Comparison of ENCODE assay signal across 19 mouse cellular contexts in genomic region chr2:49746947-49747346, GRCm38 (mm10). TPM values are rescaled to one million over a fixed set of nuclear protein-coding genes. Genes with fewer than 3 reads are reported as not detected.
DNase-seq lines count a peak whose midpoint lies in the region; ATAC-seq and TF ChIP-seq lines count a peak whose summit lies in the region.
"Had no signal": no experiment of that assay in that cellular context is flagged by ENCODE, and none has a peak within 500 bp of the region (broad histone marks: within the 10 kb centered on the region; RNA-seq: fewer than 3 reads in every experiment).

No protein-coding gene starts in this region.

- no peak overlapping the region for H3K4me3 ChIP-seq in hindbrain, embryonic 15.5 days
- no peak overlapping the region for H3K4me3 ChIP-seq in hindbrain, postnatal 0 days (ENCODE audit: low read length)
- no peak overlapping the region for H3K4me3 ChIP-seq in neural tube, embryonic 15.5 days (replicated peaks)
- H3K4me3 ChIP-seq: forebrain, embryonic 13.5 days; gastrocnemius, adult 2 months; limb, embryonic 13.5 days; midbrain, embryonic 15.5 days had no signal

- H3K4me2 ChIP-seq in hindbrain, embryonic 15.5 days: no peak overlapping the region
- H3K4me2 ChIP-seq in hindbrain, postnatal 0 days (ENCODE audit: low read depth, low read length): no peak overlapping the region
- no peak overlapping the region for H3K4me2 ChIP-seq in neural tube, embryonic 15.5 days
- H3K4me2 ChIP-seq: forebrain, embryonic 13.5 days; limb, embryonic 13.5 days; midbrain, embryonic 15.5 days had no signal

- peak overlapping the region; percentile 36; the same call in 1 of the 2 replicates for H3K27ac ChIP-seq in hindbrain, embryonic 15.5 days (replicated peaks)
- no peak overlapping the region for H3K27ac ChIP-seq in hindbrain, postnatal 0 days
- H3K27ac ChIP-seq in neural tube, embryonic 15.5 days (replicated peaks): no peak overlapping the region
- H3K27ac ChIP-seq: forebrain, embryonic 13.5 days; gastrocnemius, adult 2 months; limb, embryonic 13.5 days; liver, embryonic 14.5 days had no signal

- ATAC-seq in hindbrain, embryonic 15.5 days (ENCODE audit: low FRiP score, low read depth): no peak
- no peak for ATAC-seq in hindbrain, postnatal 0 days
- ATAC-seq in neural tube, embryonic 15.5 days (ENCODE audit: low FRiP score): no peak
- ATAC-seq: forebrain, embryonic 13.5 days; lung, postnatal 0 days; midbrain, embryonic 15.5 days had no signal

- H3K9ac ChIP-seq in hindbrain, embryonic 15.5 days: no peak overlapping the region
- H3K9ac ChIP-seq in hindbrain, postnatal 0 days (replicated peaks; ENCODE audit: low read length): no peak overlapping the region
- H3K9ac ChIP-seq in neural tube, embryonic 15.5 days (replicated peaks): no peak overlapping the region
- H3K9ac ChIP-seq: forebrain, embryonic 13.5 days; limb, embryonic 13.5 days; liver, embryonic 14.5 days; midbrain, embryonic 15.5 days had no signal

- no peaks in the 10 kb centered on the region for H3K27me3 ChIP-seq in hindbrain, embryonic 15.5 days
- H3K27me3 ChIP-seq in hindbrain, postnatal 0 days (ENCODE audit: insufficient read depth, low read length): no peaks in the 10 kb centered on the region
- no peaks in the 10 kb centered on the region for H3K27me3 ChIP-seq in neural tube, embryonic 15.5 days (replicated peaks)
- H3K27me3 ChIP-seq: CH12.LX; forebrain, embryonic 13.5 days; limb, embryonic 13.5 days; midbrain, embryonic 15.5 days had no signal

- H3K9me3 ChIP-seq in hindbrain, embryonic 15.5 days: no peaks in the 10 kb centered on the region
- no peaks in the 10 kb centered on the region for H3K9me3 ChIP-seq in hindbrain, postnatal 0 days (ENCODE audit: low read length)
- no peaks in the 10 kb centered on the region for H3K9me3 ChIP-seq in neural tube, embryonic 15.5 days (replicated peaks)
- H3K9me3 ChIP-seq: forebrain, embryonic 13.5 days; limb, embryonic 13.5 days; midbrain, embryonic 15.5 days had no signal

- peaks cover 47% of the 10 kb centered on the region for H3K4me1 ChIP-seq in hindbrain, embryonic 15.5 days (replicated peaks)
- H3K4me1 ChIP-seq in hindbrain, postnatal 0 days (ENCODE audit: insufficient read depth, low read length): no peaks in the 10 kb centered on the region
- peaks cover 34% of the 10 kb centered on the region for H3K4me1 ChIP-seq in neural tube, embryonic 15.5 days

- peak; percentile 40 for DNase-seq in cerebellum, adult 9-11 months
- DNase-seq in cerebellum, adult 11 months: no peak
- DNase-seq in hindbrain, postnatal 0 days (ENCODE audit: low spot score): no peak
- DNase-seq in ovary, adult 18-20 months (ENCODE audit: low spot score): peak; percentile 87
- no peak for DNase-seq in ovary, postnatal 10 days (ENCODE audit: low spot score)
- peak; percentile 68 for DNase-seq in testis, postnatal 10 days (ENCODE audit: low spot score)
- DNase-seq: cerebellum, postnatal 14 days; gastrocnemius, adult 2 months; heart, adult 11 months; kidney, adult 2 months; right cerebral cortex, postnatal 25 days had no signal

- TF ChIP-seq CTCF in hindbrain, postnatal 0 days (IDR thresholded peaks at IDR 0.05; ENCODE audit: low read depth): no peak

- 90% methylated on average over 7 of the region's 7 CpGs for WGBS in hindbrain, embryonic 15.5 days
- 80% methylated on average over 7 of the region's 7 CpGs for WGBS in hindbrain, postnatal 0 days
- 82% methylated on average over 7 of the region's 7 CpGs for WGBS in neural tube, embryonic 15.5 days

- H3K36me3 ChIP-seq in hindbrain, embryonic 15.5 days: peaks cover 29% of the 10 kb centered on the region
- H3K36me3 ChIP-seq in hindbrain, postnatal 0 days (ENCODE audit: insufficient read depth, low read length): peaks cover 28% of the 10 kb centered on the region
- H3K36me3 ChIP-seq in neural tube, embryonic 15.5 days: peaks cover 51% of the 10 kb centered on the region

RNA-seq across cellular contexts. Expression of gene Lypd6b, which starts 40.5 kb away (rescaled TPM):
- 12.0 and 12.8 TPM in 2 replicates for polyA plus RNA-seq in hindbrain, embryonic 15.5 days (2015; fragmentation: Nextera tagmentation; extraction: Ambion mirVana)
- 13.9 and 16.2 TPM in 2 replicates for total RNA-seq in hindbrain, postnatal 0 days (2014; rRNA removed)
- 17.4 and 21.8 TPM in 2 replicates for polyA plus RNA-seq in hindbrain, postnatal 0 days (2015; fragmentation: Nextera tagmentation; extraction: Ambion mirVana)
- 20.7 and 22.1 TPM in 2 replicates for polyA plus RNA-seq in neural tube, embryonic 15.5 days (2015; fragmentation: Nextera tagmentation; extraction: Ambion mirVana)
- total RNA-seq: gastrocnemius, adult 2 months had no signal

Comparison
In these comparisons a context has a peak if more than half of its experiments do, and no peak if none do; other contexts are left out.
1. DNase-seq: peak in cerebellum, adult 9-11 months (single experiment), ovary, adult 18-20 months (single experiment) and testis, postnatal 10 days (single experiment); none in cerebellum, adult 11 months (single experiment), hindbrain, postnatal 0 days (single experiment) and ovary, postnatal 10 days (single experiment).